Mouse (Mus musculus): ENCODE measurements at regions not wholly inside any gene's neighbourhood (a gene's known extent, or its start where the extent isn't known, plus 50 kb on each side); places are given as distances from the start of the nearest gene placed in this dataset.

DNA sequence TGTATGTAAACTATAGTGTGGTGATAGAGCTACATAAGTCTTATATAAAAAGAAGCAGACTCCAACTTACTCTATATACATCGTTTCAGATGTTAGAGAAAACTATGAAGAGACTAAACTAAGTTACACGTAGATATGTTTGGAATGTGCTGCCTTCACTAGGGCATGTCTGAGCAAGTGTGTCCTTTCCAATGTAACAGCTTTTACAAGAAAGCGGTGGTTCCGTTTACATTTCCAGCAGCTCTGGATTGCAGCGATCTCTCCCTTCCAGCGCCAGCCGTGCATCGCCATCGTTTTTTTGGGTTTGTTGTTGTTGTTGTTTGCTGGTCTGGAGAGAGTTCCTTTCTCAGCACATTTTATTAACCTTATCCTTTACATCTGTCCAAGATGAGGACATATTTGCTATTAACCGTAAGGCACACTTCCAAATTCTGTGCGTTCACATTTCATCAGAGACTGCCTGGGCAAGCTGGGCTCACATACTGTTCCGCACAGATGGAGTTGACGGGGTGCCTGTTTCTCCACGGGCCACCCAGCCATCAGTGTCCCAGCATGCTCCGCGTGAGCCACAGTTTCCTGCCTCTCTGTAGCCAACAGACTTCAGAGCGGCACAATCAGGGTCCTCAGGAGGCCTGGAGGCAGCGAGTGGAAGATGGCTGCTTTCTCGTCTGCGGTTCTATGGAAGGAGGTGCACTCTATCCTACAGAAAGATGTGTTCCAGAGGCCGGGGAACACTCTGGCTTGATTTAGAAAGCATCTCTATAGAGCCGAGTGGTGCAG is 125.2 kb upstream of the Map1b start:
- no peak for DNase-seq (ENCODE audit: low read depth, low spot score)

DNA sequence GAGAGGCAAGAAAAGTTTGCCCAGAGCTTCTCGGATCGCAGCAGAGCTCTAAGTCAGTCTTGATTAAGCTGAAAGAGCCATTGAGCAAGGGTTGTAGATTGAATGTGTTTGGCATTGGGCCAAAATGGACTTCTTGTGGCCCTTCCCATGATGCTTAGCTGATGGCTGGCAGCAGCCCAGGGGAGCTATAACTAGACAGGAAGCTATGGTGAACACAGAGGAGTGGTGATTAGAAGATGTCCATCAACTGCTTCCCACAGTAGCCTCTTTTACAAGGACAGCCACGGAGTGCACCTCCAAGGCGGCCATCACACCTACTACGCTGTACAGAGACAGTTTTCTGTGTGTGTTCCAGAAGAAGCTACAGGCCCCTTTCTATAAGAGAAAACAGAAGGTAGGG is 116.4 kb upstream of the Map1b start:
- no peak for DNase-seq (ENCODE audit: low read depth, low spot score)

DNA sequence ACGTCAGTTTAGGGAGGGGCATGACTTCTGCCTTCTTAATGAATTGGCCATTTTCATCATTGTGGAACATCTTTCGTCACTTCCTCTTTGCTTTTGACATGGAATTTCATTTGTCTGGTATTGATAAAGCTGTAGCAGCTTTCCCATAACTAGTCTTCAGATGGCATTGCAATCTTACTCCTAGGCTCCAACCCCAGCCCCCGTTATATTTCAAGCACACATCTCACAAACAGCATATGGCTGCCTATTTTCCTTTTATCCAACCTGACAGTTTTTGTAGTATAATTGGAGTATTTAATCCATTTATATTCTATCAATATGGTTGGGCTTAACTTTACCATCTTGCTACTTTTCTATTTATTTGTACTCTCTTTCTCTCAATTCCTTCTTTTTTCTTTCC is 114.5 kb upstream of the Map1b start:
- no peak for DNase-seq (ENCODE audit: low read depth, low spot score)

DNA sequence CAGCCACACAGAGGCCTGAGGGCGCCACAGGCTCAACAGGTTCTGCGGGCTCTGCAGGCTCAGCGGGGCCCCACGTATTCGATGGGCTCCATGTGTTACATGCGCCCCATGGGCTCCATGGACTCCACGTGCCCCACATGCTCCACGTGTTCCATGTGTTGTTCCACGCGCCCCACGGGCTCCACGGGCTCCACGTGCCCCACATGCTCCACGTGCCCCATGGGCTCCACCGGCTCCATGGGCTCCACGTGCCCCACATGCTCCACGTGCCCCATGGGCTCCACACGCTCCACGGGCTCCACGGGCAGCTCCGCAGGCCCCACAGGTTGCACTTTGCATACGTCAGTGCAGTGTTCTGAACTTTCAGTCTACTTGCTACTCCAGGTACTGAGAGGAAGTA is 114.0 kb upstream of the Map1b start:
- no peak for DNase-seq (ENCODE audit: low read depth, low spot score)

DNA sequence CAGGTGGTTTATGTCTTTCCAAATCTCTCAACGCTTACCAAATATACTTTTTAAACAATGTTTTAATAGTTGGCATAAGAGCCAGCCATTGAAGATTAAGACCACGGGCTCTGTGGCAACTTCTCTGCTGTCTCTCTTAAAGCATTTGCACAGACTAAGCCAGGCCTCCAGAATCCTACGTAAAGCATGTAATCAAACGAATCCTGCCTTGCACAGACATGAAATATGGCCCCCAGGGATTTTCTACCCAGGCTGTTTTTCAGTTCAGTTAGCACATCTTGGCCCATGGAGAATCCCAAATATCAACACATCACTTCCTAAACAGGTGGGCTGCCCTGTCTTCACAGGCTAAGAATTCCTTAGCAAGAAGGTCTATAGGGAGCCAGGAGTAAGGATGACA is 108.9 kb upstream of the Map1b start:
- no peak for DNase-seq (ENCODE audit: low read depth, low spot score)

DNA sequence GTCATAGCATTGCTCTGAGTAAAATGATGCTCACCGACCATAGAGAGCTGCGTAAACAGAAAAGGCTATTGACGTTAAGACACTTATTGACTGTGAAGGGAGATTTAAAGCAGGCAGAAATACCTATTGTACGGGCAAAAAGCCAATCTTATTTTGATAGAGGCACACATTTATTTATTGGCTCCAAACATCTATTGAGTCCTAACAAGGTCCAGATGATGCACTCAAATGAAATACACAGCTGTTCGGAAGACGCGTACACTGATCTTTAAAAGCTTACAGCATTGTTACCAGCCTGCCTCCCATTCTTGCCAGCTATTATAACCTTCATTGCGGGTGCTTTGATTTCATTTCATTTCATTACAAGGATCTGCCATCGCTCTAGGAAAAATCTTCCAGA is 102.0 kb upstream of the Map1b start:
- DNase-seq (ENCODE audit: low read depth, low spot score), result no peak

DNA sequence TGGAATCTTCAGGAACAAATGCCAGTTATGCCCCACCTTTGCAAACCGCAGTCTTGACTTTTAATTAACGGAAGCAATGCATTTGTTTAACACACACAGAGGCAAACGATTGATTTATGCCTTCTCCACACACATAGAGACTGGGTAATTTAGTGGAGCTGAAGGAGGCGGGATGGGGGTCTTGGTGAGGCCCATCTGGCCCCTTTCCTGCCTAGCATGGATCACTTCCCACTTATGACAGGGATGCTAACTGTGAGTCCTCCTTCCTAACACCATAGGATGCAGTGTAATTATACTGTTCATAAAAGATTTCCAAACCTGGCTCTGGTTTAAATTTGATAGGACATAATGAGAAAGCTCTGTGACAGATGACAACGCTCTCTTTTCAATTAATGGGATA is 101.1 kb upstream of the Map1b start:
- DNase-seq (ENCODE audit: low read depth, low spot score), result no peak

DNA sequence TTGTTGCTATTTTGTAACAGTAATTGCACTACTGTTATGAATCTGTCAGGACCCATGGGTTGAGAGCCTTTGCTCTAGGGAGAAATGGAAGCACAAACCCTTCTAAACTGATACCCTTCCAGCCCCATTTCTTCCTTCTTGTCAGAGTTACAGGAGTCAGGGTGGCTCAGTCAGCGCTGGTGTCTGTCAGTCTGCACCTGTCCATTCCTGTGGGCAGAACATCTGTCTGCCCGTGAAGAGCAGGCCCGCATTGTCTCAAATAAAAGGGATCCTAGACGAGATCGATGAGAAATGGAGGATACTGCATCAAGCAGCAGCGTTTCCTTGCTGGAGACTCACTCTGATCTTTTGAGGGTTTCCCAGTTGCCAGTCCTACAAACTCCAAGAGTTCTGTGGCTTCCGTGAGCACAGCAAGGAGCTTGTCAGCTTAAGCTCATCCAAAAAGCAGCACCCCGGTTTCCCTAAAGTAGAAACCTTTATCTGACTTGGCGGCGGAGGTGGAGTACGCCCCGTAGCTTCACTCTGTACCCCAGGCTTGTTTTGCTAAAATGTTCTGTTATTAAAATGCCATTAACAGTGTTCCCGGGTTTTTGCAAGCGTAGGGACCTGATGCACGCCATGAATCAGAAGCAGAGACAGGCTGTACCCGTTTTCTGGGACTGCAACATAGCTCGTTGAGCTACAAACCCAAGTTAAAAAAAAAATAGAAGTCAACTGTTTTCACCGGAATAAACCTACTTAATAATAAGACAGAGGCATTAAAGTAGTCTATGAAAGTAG is 95.6 kb upstream of the Map1b start:
- no peak for DNase-seq (ENCODE audit: low read depth, low spot score)

DNA sequence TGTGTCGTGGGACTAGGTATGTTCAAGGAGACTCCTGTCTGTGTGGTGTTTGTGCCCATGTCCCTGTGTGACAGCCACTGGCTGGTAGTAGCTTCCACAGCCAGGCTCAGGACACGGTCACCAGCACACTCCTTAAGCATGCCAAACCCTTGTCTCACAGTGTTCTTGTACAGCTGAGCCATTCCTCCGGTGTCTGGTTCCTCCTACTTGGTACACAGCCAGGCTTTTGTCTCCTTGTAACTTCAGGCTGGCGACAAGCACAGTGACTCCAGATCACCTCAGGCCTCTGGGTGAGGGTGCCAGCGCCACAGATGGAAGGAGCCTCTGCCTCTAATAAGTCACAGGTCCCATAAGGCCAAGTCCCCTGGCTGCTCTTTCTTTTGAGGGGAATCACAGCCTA is 94.2 kb upstream of the Map1b start:
- no peak for DNase-seq (ENCODE audit: low read depth, low spot score)

DNA sequence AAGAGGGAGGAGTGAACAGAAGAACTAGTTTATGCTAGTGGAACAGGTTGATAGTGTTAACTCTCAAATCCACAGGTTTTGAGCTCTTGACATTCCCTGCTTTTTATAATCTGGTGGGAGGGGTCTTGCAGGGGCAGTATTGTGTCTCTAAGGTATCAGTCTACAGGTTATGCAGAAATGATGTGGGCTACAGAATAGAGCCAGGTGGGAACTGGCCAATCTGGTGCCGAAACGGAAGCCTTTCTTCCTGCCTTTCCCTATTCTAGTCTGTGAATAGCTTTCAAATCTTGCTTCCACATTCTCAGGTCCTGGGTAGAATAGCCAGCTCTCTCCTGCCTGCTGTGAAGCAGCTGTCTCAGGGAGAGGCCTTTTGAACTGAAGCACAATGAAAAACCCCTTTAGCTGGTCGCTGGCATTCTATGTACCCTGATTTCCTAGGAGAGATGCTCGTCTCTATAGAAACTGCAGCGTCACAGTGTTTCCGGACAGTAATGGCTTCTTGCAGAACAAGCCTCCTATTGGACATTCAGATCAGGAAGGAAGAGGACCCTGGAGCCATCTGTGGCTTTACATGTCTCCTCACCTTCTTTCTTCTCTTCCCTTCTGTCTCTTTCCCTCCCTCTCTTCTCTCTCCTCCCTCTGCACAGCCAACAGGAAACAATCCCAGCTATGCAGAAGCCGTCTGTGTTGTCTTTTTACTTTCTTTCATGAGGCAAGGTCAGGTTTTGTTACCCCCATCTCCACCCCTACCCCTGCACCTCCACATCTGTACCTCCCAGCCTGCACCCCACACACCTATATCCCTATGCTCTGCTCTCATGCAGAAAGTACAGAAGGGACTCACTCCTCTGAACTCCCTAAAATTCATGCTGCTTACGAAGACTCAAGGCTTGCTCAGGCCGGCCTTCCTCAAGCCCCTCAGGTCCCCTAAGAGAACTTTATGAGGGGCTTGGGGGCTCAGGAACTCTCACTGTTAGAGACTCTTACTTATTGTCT is 93.1 kb upstream of the Map1b start:
- no peak for DNase-seq (ENCODE audit: low read depth, low spot score)

DNA sequence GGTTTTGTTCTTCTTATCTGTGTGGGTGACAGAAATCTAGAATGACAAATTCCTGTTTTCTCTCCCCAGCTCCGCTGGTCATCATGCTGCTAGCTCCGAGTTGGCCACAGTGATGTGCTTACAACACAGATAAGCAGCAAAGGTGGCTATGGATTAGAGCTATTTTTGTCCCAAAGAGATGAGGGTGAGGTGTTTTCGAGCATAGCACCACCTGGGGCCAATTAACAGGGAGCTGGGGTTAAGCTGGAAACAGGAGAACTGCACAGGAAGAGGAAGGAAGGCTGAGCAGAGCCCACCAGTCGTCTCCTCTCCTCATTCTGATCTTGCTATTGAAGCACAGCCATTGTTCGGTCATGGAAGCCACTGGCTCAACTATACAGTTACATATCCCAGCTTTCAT is 92.3 kb upstream of the Map1b start:
- no peak for DNase-seq (ENCODE audit: low read depth, low spot score)

DNA sequence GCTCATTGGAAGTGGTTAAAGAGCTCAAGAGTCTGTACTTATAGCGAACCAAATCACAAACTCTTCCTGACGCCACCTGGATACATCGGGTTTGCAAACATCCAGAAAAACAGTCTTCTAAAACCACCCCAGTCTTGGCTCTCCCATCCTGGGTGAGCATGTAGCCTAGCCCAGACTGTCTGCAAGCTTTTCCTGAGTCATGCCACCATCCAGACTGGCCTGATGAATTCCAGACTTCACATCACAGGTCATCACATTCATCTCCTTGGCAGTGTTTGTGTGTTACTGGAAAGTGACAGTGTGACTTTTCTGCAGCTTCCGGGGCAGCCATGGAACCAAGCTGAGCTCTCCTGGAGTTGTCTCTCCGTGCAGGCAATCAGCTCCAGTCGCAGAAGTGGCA is 90.9 kb upstream of the Map1b start:
- no peak for DNase-seq (ENCODE audit: low read depth, low spot score)

DNA sequence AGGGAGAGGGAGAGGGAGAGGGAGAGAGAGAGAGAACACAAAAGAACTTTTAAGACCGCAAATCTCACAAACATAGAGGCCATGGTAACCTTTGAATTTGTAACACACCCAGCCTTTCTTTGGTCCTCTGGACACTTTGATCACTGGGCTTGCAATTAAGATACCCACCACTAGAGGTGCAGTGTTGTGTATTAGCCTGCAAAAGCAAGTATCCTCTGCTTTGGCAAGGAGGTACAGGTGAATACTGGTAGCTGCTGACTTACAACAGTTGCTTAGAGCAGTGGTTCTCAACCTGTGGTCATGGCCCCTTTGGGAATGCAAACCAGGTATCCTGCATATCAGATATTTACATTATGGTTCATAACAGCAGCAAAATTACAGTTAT is 90.3 kb upstream of the Map1b start:
- no peak for DNase-seq (ENCODE audit: low read depth, low spot score)

DNA sequence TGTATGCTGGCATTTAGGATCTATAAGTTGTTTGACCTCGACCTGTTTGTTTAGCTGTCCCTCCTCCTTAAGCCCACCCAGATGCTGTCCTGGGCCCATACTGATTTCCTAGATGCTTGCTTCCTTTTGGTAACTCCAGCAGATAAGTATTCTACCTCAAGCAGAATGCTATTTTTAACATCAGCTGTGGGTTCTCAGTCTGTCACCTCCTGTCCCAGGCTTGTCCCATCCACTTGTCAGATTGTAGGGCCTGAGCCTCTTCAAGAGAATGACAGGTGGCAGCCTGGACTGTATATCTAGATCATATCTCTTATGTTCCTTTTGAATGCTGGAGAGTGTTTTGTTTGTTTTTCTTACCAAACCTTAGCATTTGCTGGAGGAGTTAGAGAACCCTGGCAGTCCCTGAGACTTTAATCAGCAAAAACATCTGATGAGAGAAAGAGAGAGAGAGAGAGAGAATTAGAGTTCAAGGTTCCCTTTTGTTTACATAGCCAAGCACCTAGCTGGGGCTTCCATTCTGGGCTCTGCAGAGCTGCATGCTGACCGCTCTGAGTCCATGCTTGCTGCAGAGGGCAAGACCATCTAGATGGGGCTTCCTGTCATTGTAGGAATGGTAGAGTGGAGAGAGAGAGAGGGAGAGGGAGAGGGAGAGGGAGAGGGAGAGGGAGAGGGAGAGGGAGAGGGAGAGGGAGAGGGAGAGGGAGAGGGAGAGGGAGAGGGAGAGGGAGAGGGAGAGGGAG is 89.7 kb upstream of the Map1b start:
- no peak for DNase-seq (ENCODE audit: low read depth, low spot score)

DNA sequence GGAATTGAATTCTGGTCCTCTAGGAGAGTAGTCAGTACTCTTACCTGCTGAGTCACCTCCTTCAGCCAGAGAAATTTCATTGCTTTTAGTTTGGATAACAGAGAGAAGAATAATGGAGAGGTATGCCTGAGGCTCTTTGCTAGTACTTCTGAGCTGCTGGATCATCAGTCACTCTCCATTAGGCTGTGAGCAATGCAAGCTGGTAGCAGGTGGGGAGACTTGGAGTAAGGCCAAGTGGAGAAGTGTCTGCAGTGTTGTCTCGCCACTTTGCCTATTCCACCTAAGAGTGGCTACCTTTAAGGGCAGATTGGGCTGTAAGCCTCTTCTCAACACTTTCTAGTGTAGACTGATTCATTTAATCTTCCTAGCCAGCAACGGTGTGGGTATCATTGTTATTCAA is 81.6 kb upstream of the Map1b start:
- DNase-seq (ENCODE audit: low read depth, low spot score), result no peak

DNA sequence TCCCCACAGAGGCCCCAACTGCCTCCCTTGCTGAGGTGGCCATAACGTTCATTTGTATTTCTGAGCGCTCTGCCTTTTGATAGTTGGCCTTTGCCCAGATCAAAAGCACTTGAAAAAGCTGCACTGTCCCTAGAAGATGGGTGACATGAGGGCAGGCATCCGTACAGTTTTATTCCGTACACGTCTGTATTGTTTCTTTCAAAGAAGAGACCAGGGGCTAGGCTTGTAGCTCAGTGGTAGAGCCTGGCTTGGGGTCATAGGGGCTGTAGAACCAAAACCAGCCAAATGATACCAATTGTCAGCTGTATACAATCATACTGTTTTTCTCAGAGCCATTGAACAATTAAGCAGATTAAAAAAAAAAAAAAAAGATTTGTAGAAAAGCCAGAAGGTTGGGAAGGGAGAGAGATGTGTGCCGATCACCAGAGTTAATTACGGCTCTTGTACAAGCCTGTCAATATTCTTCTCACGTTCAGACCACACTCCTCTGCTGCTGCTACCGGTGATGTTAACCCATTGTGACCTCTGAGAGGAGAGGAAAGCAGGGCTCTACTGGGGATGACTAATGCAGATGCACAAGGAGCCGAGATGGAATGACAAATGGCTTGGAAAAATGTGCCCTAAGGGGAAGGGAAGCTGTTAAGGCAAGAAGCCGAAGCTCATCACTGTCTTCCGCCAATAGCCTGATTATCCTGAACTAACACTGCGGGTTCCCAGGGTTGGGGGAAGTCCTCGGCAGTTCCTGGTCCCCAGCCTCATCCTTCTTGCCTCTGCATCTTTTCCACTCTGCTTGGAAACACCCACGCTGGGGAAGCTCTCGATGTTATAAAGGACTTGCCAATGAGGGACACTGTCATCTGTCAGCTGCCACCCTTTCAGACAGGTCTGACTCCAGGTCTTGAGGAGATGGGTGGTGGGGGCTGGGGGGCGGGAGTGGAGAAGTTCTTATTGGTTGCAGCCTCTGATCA is 77.8 kb upstream of the Map1b start:
- no peak for DNase-seq (ENCODE audit: low read depth, low spot score)

DNA sequence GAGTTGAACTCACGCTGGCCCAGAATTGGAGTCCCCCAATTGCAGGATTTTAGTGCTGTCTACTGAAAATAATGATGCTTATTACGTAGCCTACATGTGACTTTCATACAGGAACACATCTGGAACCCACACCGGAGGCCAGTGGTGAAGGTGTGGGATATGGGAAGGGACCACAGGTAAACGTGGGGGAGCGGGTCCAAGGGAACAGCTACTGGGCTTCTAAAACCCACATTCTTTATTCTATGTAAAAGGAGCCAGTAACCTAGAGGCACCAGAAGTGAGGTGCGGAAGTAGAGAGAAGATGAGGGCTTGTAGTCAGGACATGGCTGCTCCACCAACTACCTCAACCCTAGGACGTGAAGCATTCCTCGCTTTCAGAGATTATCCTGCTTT is 76.9 kb upstream of the Map1b start:
- DNase-seq (ENCODE audit: low read depth, low spot score), result no peak

DNA sequence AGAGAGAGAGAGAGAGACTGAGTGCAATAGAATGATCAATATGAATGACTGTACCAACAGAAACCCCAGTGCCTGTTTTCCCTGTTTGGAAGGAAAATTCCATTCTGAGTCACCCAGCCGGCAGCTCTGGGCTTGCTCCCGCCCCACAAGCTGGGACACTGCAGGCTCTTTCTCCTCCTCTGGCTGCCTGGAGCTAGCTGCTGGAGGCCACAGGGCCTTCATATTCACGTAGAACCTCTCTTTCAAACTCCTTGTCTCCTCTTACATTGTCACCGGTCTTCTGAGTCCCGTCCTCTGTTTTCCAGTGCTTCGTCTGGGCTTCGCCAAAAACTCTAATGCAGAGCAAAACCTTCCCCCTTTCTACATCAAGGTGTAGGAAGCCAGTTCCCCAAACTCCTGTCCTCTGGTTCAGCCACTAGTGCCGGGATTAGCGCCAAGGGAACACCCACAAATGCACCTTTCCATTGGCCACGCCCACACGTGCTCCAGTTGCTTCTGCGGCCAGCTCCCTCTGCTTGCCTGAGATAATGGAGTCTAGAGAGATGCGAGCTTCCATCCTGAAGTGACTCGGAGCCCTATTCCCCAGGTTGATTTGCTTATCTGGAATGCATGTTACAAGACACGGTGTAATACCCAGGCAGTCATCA is 76.4 kb upstream of the Map1b start:
- DNase-seq (ENCODE audit: low read depth, low spot score), result no peak

DNA sequence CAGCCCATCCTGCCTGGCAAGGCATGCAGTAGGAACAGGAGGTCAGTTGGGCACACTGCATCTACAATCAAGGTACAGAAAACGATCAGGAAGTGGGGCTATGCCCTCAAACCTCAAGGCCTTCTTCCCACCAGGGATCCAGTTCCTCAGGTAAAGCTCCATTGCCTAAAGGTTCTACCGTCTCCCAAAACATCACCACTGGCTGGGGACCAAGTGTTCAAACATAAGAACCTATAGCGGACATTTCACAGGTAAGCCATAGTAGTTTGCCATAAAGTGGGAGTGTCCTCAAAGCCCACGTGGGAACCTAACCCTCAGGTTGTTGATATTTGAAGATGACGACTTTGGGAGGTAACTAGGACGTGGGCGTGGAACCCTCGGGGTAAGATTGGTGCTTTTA is 72.3 kb upstream of the Map1b start:
- DNase-seq (ENCODE audit: low read depth, low spot score), result no peak

DNA sequence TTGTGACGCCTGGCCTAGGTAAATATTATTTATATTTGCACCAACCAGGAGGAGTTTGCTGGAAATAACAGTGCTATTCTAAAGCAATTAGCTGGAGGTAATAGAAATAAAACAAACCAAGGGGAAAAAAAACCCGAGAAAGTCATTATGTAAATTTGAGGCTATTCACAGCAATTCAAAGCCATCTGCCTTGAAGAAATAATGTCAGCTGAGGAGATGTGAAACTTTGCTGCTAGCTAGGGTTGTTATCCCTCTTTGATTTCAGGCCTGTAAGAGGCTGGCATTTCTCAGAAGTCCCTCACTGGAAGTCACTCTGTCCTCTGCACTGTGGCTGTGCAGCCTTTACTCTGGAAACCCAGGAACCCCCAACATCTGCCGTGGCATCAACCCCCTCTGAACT is 67.5 kb upstream of the Map1b start:
- DNase-seq (ENCODE audit: low read depth, low spot score), result no peak
